Mouse (Mus musculus) spleen, adult 2 months (tissue): ENCODE results near the gene Ube2d1.

Experiments used
- CTCF ChIP-seq: fragments of 200-500 bp; IDR thresholded peaks from 2 replicates; pipeline ENCODE4 v1.5.1; 2011; ENCODE audit warnings: mild to moderate bottlenecking, inconsistent platforms; ENCODE audit not compliant: insufficient read depth, insufficient read length, insufficient replicate concordance; ENCODE audit errors: extremely low read depth
- POLR2A ChIP-seq: fragments of 200-500 bp; IDR thresholded peaks from 2 replicates; pipeline ENCODE4 v1.6.1; 2011; ENCODE audit warnings: low read depth, low read length, inconsistent platforms

DNA sequence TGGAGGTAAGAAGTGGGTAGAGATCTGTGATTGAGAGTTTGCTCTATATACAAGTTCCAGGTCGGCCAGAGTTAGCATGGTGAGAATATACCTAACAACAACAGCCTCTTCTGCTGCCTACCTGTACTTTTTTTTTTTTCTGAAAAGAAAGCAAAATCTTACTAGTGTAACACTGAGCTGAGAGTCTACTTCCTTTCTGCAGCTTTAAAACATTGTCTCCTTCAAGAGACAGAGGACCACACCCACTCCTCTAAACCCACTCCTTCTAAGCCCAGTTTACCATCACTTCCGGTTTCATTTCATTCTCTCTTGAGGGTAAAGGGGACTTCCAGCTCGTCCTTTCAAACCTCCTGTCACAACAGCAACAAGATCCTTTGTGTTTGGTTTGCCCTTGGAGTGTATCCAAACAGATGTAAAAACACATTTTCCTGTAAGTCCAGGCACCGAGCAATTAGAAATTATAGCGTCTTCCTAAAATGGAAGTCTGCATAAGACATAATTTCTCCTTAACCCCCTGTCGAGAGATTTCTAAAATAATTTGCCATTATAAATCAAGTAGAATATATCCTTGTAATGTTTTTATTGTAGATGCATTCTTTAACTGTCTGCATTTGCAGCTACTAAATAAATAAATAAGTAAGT lies 45.5 kb downstream of the Ube2d1 start:
- no peak for TF ChIP-seq CTCF
- peak; percentile 2; the same call in 1 of the 2 replicates for TF ChIP-seq POLR2A
